Mouse (Mus musculus): ENCODE measurements around the gene Gnb3.

Gnb3 gene

GRCm38 (mm10) chr6:124803061-124803460, 37.0 kb downstream of the Gnb3 start:
- no peak for DNase-seq (ENCODE audit: low spot score)

GRCm38 (mm10) chr6:124802400-124802799, 37.7 kb downstream of the Gnb3 start:
- DNase-seq (ENCODE audit: low spot score) = peak; percentile 53

DNA sequence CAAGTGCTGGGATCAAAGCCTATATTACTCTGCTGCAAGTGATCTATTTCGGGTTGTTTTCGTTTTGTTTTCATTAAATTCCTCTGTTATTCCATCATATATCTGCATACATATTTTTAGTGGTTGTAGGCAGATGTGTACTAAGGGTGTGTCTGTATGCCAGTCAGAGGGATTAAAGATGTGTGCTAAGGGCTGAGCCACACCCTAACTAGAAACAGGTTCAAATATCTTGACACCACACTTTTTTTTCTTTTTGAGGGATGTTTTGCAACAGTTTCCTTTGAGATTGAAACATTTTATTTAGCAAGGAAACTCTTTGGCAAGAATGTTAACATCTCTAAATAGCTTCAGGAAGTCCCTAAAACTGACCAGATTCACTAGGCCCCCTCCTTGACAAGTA, 43.9 kb downstream of the Gnb3 start:
- no peak for DNase-seq (ENCODE audit: low spot score)

- DNase-seq (ENCODE audit: low spot score) = no peak
Observed at GRCm38 (mm10) chr6:124795781-124796180, 44.3 kb downstream of the Gnb3 start.

- DNase-seq (ENCODE audit: low spot score) = no peak
Observed at GRCm38 (mm10) chr6:124791911-124792310, 48.2 kb downstream of the Gnb3 start.

DNA sequence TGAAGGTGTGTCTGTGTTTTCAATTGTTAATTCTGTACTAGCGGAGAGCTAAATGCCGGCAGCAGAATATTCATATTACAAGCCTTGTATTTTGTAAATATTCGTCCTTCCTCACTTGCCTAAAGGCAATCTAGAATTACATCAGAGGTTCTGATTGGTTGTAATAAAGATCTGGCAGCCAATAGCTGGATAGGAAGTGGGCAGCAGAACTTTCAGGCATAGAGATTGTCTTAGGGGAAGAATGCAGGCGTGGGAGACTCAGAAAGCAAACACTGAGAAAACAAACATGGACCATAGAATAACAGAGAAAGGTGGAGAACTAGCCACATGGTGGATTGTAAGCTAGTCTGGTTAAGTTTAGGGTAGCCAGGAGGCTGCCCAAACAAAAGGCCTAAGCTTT, 50.0 kb downstream of the Gnb3 start:
- no peak for DNase-seq (ENCODE audit: low spot score)

GRCm38 (mm10) chr6:124789519-124789918, 50.6 kb downstream of the Gnb3 start:
- DNase-seq (ENCODE audit: low spot score) = no peak

- no peak for DNase-seq (ENCODE audit: low spot score)
Observed at GRCm38 (mm10) chr6:124787722-124788121, 52.4 kb downstream of the Gnb3 start.

DNA sequence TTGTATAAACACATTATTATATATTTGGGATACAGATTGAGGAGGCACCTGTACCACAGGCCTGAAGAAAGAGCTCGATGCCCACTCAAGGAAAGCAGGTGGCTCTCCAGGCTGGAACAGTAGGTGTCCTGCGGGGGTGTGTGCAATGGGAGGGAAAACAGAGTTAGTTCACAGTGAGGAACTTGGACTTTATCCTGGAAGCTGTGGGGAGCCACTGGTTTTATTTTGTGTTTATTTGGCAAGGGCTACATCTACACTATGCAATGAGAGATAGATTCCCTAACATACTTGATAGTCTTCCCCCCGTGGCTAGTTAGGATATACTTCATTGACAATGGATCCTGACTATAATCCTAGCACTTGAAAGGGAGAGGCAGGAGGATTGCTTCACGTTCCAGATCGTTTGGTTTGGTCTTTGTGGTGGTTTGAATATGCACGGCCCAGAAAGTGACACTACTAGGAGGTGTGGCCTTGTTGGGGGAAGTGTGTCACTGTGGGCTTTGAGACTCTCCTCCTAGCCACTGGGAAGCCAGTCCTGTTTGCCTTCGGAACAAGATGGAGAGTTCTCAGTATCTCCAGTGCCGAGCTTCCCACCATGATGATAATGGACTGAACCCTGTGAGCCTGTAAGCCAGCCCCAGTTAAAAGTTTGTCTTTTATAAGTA, 53.2 kb downstream of the Gnb3 start:
- DNase-seq (ENCODE audit: low spot score) = no peak
